Mouse (Mus musculus) inflammation-experienced regulatory T-cells (primary cell): ENCODE measurements around the gene Gm10220. TPM values are rescaled to one million over a fixed set of nuclear protein-coding genes. Genes with fewer than 3 reads are reported as not detected.

Experiments
- polyA plus RNA-seq, 2 experiments: library from polyadenylated mRNA; unstranded; fragments of 100-300 nt; shearing (Covaris generic); gene quantifications; one replicate each; pipeline ENCODE4 v1.2.1; 2017

Gene Gm10220
- polyA plus RNA-seq = not detected

DNA sequence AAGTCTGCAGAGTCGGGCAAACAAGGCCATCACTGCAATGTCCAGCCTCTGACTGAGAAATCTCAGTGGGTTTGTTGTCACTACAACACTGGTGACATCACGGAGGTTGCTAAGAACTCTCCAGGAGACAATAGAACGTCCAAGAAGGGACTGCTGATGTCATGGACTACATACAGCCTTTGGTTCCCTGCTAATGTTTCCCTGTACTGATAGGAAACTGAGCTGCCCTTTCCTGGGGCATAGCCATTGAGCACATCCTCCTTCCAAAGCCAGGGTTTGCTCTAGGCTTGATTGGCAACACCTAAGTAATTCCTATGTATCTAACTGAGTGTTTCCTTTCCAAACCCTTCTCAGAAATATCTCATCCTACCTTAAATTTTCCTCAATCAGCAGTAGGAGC, at the start of gene Gm10220:
Gm10220 (minus strand) TSS at position 101 of the 400 bp plus-strand sequence.

DNA sequence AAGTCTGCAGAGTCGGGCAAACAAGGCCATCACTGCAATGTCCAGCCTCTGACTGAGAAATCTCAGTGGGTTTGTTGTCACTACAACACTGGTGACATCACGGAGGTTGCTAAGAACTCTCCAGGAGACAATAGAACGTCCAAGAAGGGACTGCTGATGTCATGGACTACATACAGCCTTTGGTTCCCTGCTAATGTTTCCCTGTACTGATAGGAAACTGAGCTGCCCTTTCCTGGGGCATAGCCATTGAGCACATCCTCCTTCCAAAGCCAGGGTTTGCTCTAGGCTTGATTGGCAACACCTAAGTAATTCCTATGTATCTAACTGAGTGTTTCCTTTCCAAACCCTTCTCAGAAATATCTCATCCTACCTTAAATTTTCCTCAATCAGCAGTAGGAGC, 16.0 kb downstream of the Gm10220 start, which contains the start of gene 5031410I06Rik:
5031410I06Rik (minus strand) TSS at position 101 of the 400 bp plus-strand sequence.

DNA sequence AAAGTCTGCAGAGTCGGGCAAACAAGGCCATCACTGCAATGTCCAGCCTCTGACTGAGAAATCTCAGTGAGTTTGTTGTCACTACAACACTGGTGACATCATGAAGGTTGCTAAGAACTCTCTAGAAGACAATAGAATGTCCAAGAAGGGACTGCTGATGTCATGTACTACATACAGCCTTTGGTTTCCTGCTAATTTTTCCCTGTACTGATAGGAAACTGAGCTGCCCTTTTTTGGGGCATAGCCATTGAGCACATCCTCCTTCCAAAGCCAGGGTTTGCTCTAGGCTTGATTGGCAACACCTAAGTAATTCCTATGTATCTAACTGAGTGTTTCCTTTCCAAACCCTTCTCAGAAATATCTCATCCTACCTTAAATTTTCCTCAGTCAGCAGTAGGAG, 32.0 kb downstream of the Gm10220 start, which contains the start of gene Gm10471:
Gm10471 (minus strand) TSS at position 101 of the 400 bp plus-strand sequence.

Other genes with a start within 250 kb of the Gm10220 start
- not detected for gene Gm21663, start 179.0 kb downstream of the Gm10220 start, polyA plus RNA-seq
- gene Gm21671, start 167.0 kb downstream of the Gm10220 start, polyA plus RNA-seq = not detected
- gene Gm21680, start 148.8 kb downstream of the Gm10220 start, polyA plus RNA-seq = not detected
- gene Gm21698, start 132.8 kb downstream of the Gm10220 start, polyA plus RNA-seq = not detected
- gene Gm1979, start 116.6 kb downstream of the Gm10220 start, polyA plus RNA-seq = not detected
- gene Gm5862, start 98.5 kb downstream of the Gm10220 start, polyA plus RNA-seq = not detected
- gene Speer4a, start 81.9 kb downstream of the Gm10220 start, polyA plus RNA-seq = under 1 TPM in 1 of 2 experiments, not detected in 1; 0.45 TPM
- gene Gm7347, start 62.8 kb downstream of the Gm10220 start, polyA plus RNA-seq = not detected
- not detected for gene Gm10471, start 32.1 kb downstream of the Gm10220 start, polyA plus RNA-seq
- gene 5031410I06Rik, start 16.1 kb downstream of the Gm10220 start, polyA plus RNA-seq = under 1 TPM in 1 of 2 experiments, not detected in 1; 0.11 TPM
- gene Gm7361, start 136.3 kb upstream of the Gm10220 start, polyA plus RNA-seq = not detected